Mouse (Mus musculus) bone marrow macrophage, adult 2 months (primary cell): ENCODE measurements around the gene Tep1.

ENCODE experiments used
- CTCF ChIP-seq: IDR thresholded peaks from 2 replicates; pipeline ENCODE4 v1.5.1; 2012; ENCODE audit warnings: low read depth, mild to moderate bottlenecking, low read length, moderate library complexity
- POLR2A ChIP-seq: IDR thresholded peaks from 2 replicates; pipeline ENCODE4 v1.6.1; 2012; ENCODE audit warnings: mild to moderate bottlenecking, low read depth, low read length, borderline replicate concordance

DNA sequence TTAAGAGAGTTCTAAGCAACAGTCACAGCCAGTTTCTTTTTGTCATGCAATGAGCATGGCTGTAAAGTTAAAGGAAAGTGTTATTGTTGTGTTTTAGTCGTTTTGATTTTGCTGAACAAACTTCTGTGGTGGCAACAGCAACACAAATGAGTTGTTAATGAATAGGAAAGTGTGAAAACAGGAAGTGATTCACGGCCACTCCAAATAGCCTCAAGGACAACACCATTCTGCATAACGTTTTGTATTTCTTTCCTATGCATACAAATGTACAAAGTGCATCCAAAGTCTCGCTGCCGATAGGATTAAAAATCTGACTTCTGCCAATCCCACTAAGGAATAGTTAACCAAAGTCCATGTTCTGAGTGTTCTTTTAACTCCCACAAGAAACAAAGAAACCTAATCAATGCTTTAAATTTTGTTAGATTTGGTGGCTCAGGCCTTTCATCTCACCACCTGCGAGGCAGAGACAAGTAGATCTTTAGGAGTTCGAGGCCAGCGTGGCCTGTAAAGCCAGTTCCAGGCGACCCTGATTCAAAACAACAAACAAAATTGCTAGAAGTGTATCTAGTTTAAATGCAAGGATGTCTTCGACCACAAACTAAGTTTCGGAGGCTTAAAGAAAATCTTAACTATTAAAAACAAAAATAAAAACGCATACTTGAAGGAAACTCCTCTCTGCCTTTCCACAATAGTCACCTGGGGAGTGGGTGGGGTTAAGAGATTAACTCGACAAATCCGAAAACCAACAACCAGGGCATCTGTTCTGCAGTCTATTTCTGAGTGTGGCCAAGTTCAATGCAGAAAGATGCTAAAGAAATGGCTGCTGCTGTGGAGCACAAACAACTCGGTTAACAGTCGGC, 85.7 kb downstream of the Tep1 start:
- TF ChIP-seq CTCF (no peak), POLR2A (no peak)
